Comparison of ENCODE assay signal across 14 mouse cellular contexts in the genomic region with DNA sequence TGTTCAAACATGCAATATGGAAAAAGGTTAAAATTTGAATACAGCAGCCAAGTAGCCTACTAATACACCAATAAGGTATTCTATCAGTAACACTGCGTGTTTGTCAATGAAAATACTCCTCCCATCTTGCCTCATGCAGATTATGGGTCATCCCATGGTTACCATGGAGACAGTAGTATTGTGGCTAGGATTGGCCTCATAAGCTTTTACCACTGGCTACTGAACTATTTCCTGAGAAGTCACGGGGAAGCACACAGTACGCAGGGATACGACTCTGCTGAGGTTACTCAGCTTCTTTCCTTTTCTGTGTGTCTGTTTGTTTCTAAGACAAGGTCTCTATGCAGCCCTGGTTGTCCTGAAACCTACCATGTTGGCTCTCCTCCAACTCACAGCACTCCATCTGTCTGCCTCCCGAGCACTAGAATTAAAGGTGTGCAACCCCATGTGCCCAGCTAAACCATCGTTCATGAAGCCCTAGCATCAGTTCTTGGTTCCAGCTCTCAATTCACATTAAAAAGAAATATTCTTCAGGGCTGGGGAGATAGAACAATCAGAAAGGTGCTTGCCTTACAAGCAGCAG. TPM values are rescaled to one million over a fixed set of nuclear protein-coding genes. Genes with fewer than 3 reads are reported as not detected.
DNase-seq lines count a peak whose midpoint lies in the region; ATAC-seq and TF ChIP-seq lines count a peak whose summit lies in the region.
"Had no signal": no experiment of that assay in that cellular context is flagged by ENCODE, and none has a peak within 500 bp of the region (broad histone marks: within the 10 kb centered on the region; RNA-seq: fewer than 3 reads in every experiment).

No protein-coding gene starts in this region.

- peak; percentile 83 for DNase-seq in cerebellum, adult 11-12 months
- peak; percentile 11 for DNase-seq in midbrain, postnatal 0 days (ENCODE audit: low spot score)
- DNase-seq in brain, embryonic 14.5 days (ENCODE audit: low read depth) = peak; percentile 38
- DNase-seq in yolk sac, embryonic 10.5 days (ENCODE audit: low spot score) = no peak
- no peak for DNase-seq in stomach, postnatal 0 days (ENCODE audit: low spot score)
- DNase-seq: heart, postnatal 4 days; kidney, adult 18-20 months; thymus, adult 18-20 months had no signal

- H3K4me1 ChIP-seq in midbrain, postnatal 0 days (ENCODE audit: insufficient read depth, low read length) = no peaks in the 10 kb centered on the region; the same call in 1 of the 2 replicates
- peaks cover 22% of the 10 kb centered on the region for H3K4me1 ChIP-seq in midbrain, embryonic 13.5 days (replicated peaks)
- H3K4me1 ChIP-seq in stomach, postnatal 0 days (replicated peaks; ENCODE audit: control insufficient read depth, insufficient read depth) = no peaks in the 10 kb centered on the region

- ATAC-seq in cerebellum, adult (ENCODE audit: insufficient number of reproducible peaks, low FRiP score, low TSS enrichment) = no peak
- no peak for ATAC-seq in midbrain, postnatal 0 days (ENCODE audit: low FRiP score)
- ATAC-seq in midbrain, embryonic 13.5 days = no peak
- ATAC-seq in granulocyte monocyte progenitor cell, adult 5-6 weeks (replicated peaks; ENCODE audit: poor library complexity, severe bottlenecking) = peak; percentile 22; the same call in 1 of the 2 replicates
- ATAC-seq in stomach, postnatal 0 days (ENCODE audit: low FRiP score, low TSS enrichment) = no peak
- ATAC-seq: activated CD4-positive, CD25-positive, alpha-beta regulatory T cell, adult 4 months had no signal

- TF ChIP-seq CTCF in midbrain, postnatal 0 days (IDR thresholded peaks at IDR 0.05) = no peak
- TF ChIP-seq CTCF in brain, embryonic 14.5 days (IDR thresholded peaks at IDR 0.05; ENCODE audit: borderline replicate concordance, extremely low read depth, insufficient read depth, insufficient read length) = no peak
- TF ChIP-seq CTCF in stomach, postnatal 0 days (IDR thresholded peaks at IDR 0.05; ENCODE audit: low read depth) = no peak

- H3K4me3 ChIP-seq in midbrain, postnatal 0 days (ENCODE audit: low read depth, low read length) = no peak overlapping the region
- H3K4me3 ChIP-seq in midbrain, embryonic 13.5 days (replicated peaks) = no peak overlapping the region
- no peak overlapping the region for H3K4me3 ChIP-seq in stomach, postnatal 0 days (ENCODE audit: low read depth, low read length)
- H3K4me3 ChIP-seq: heart, embryonic 10.5 days had no signal

- no peaks in the 10 kb centered on the region; the same call in 1 of the 2 replicates for H3K36me3 ChIP-seq in midbrain, postnatal 0 days (ENCODE audit: insufficient read depth, low read length)
- no peaks in the 10 kb centered on the region for H3K36me3 ChIP-seq in midbrain, embryonic 13.5 days
- no peaks in the 10 kb centered on the region for H3K36me3 ChIP-seq in stomach, postnatal 0 days (ENCODE audit: control insufficient read depth, insufficient read depth, low read length)
- H3K36me3 ChIP-seq: heart, embryonic 10.5 days had no signal

- H3K27me3 ChIP-seq in midbrain, postnatal 0 days (ENCODE audit: insufficient read depth, low read length) = no peaks in the 10 kb centered on the region
- no peaks in the 10 kb centered on the region for H3K27me3 ChIP-seq in midbrain, embryonic 13.5 days
- no peaks in the 10 kb centered on the region for H3K27me3 ChIP-seq in stomach, postnatal 0 days (ENCODE audit: control insufficient read depth, insufficient read depth, low read length)

- H3K4me2 ChIP-seq in midbrain, postnatal 0 days (ENCODE audit: low read depth, low read length, poor library complexity, severe bottlenecking) = no peak overlapping the region
- H3K4me2 ChIP-seq in midbrain, embryonic 13.5 days (replicated peaks) = no peak overlapping the region
- no peak overlapping the region for H3K4me2 ChIP-seq in stomach, postnatal 0 days (replicated peaks; ENCODE audit: low read depth)

- H3K9me3 ChIP-seq in midbrain, postnatal 0 days (ENCODE audit: low read length) = no peaks in the 10 kb centered on the region
- no peaks in the 10 kb centered on the region for H3K9me3 ChIP-seq in midbrain, embryonic 13.5 days
- no peaks in the 10 kb centered on the region for H3K9me3 ChIP-seq in stomach, postnatal 0 days (ENCODE audit: control insufficient read depth, low read length)
- H3K9me3 ChIP-seq: heart, embryonic 10.5 days had no signal

- TF ChIP-seq POLR2A in brain, embryonic 14.5 days (IDR thresholded peaks at IDR 0.05; ENCODE audit: borderline replicate concordance, extremely low read depth, insufficient read depth, insufficient read length, poor library complexity, severe bottlenecking) = no peak

- H3K27ac ChIP-seq in midbrain, postnatal 0 days (ENCODE audit: low read depth, low read length) = no peak overlapping the region
- no peak overlapping the region; the same call in 1 of the 2 replicates for H3K27ac ChIP-seq in midbrain, embryonic 13.5 days
- no peak overlapping the region for H3K27ac ChIP-seq in stomach, postnatal 0 days (replicated peaks)
- H3K27ac ChIP-seq: heart, embryonic 10.5 days; liver, embryonic 14.5 days had no signal

- no peak overlapping the region for H3K9ac ChIP-seq in midbrain, postnatal 0 days (replicated peaks; ENCODE audit: low read length, poor library complexity, severe bottlenecking)
- no peak overlapping the region for H3K9ac ChIP-seq in midbrain, embryonic 13.5 days (replicated peaks)
- no peak overlapping the region for H3K9ac ChIP-seq in stomach, postnatal 0 days (ENCODE audit: low read length)
- H3K9ac ChIP-seq: liver, embryonic 14.5 days had no signal

- no peak for TF ChIP-seq EP300 in stomach, postnatal 0 days (optimal IDR thresholded peaks at IDR 0.05)

- whole genome bisulfite sequencing in midbrain, postnatal 0 days = 36% methylated on average over 6 of the region's 6 CpGs
- 41% methylated on average over 6 of the region's 6 CpGs for WGBS in midbrain, embryonic 13.5 days
- 71% methylated on average over 6 of the region's 6 CpGs for WGBS in stomach, postnatal 0 days

RNA-seq across cellular contexts. Expression of a gene that starts 36.1 kb away (rescaled TPM):
- 185 and 195 TPM in 2 replicates for total RNA-seq in midbrain, postnatal 0 days (2014; rRNA removed)
- polyA plus RNA-seq in midbrain, postnatal 0 days (2015; fragmentation: Nextera tagmentation; extraction: Ambion mirVana) = 34.4 and 35.7 TPM in 2 replicates
- 25.7 and 28.7 TPM in 2 replicates for polyA plus RNA-seq in midbrain, embryonic 13.5 days (2015; fragmentation: Nextera tagmentation; extraction: Ambion mirVana)
- 165 and 168 TPM in 2 replicates for polyA plus RNA-seq in brain, embryonic 14.5 days (2012; rRNA removed)
- total RNA-seq in granulocyte monocyte progenitor cell, adult 5-6 weeks (2014; fragmentation: Nextera tagmentation) = 1.1 TPM in 1 of 2 replicates, not detected in the other
- total RNA-seq in granulocyte monocyte progenitor cell, adult 5-6 weeks (2017) = 0.34 and 2.3 TPM in 2 replicates
- polyA plus RNA-seq in stomach, postnatal 0 days (2015; fragmentation: Nextera tagmentation; extraction: Ambion mirVana) = 16.0 and 16.8 TPM in 2 replicates

Comparison
In these comparisons a context has a peak if more than half of its experiments do, and no peak if none do; other contexts are left out.
1. DNase-seq: peak in cerebellum, adult 11-12 months (single experiment), midbrain, postnatal 0 days (single experiment) and brain, embryonic 14.5 days (single experiment); none in yolk sac, embryonic 10.5 days (single experiment) and stomach, postnatal 0 days (single experiment).